Mouse (Mus musculus) heart, adult 2 months (tissue): ENCODE data around the gene Filip1l.

ENCODE experiments used
- CTCF ChIP-seq: fragments of 200-600 bp; IDR thresholded peaks from 2 replicates; pipeline ENCODE4 v1.8.1; 2022; ENCODE audit warnings: antibody characterized with exemption, mild to moderate bottlenecking, moderate library complexity
- POLR2A ChIP-seq: fragments of 200-500 bp; IDR thresholded peaks from 2 replicates; pipeline ENCODE4 v1.6.1; 2011; ENCODE audit warnings: mild to moderate bottlenecking, low read depth, low read length, control low read depth; ENCODE audit not compliant: insufficient read depth

DNA sequence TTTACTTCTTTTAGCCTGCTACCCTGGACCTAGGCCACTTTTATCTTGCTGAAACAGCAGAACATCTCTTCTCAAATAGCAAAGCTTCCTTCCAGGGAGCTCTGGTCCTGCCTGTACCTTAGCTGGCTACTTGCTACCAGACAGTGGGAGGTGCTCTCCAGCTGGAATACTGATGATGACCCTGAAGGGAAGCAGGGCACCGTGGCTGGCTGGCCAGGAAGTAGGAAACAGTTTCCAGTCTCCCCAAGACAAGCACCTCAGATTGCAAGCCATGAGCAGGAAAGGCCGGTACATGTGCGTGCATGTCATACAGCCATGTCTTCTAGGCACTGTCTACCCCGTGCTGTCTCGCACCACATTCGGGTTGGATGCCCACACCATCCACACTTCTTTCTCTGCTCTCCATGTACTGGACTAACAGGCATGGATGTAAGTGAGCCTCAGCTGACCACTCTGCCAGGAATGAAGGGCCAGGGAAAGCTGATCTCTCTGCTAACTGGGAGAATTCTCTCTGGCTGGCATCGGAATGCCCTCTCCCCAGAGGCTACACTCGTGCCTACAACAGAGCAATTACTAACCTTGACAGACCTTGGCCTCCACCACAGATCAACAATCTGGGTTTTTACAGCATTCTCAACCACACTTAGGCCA lies 17.1 kb downstream of the Filip1l start:
- TF ChIP-seq POLR2A (no peak), CTCF (no peak)
